Mouse (Mus musculus): ENCODE results near the gene Csnk1d. TPM values are rescaled to one million over a fixed set of nuclear protein-coding genes. Genes with fewer than 3 reads are reported as not detected.
A peak's percentile ranks its signal among the peaks of the same experiment; 100 is the strongest.

Gene Csnk1d
- polyA plus RNA-seq (2012; ENCODE audit: insufficient read depth, insufficient read length, missing spikeins), result 80.3 and 87.4 TPM in 2 replicates

- Histone ChIP-seq H3K27ac (ENCODE audit: insufficient read depth, low read depth, low read length) (peak within 1 kb of the TSS; percentile 82), H3K4me1 (ENCODE audit: control insufficient read depth, insufficient read depth, low read length) (peaks cover 23% of the 10 kb centered on the region), H3K4me3 (ENCODE audit: insufficient read depth, low read length) (peak within 1 kb of the TSS; percentile 85)
- TF ChIP-seq CTCF (IDR thresholded peaks at IDR 0.05; ENCODE audit: low read depth, low read length) (no peak), POLR2A (IDR thresholded peaks at IDR 0.05; ENCODE audit: borderline replicate concordance, low read depth, low read length) (no peak; the same call in 1 of the 2 replicates)
Measured at GRCm38 (mm10) chr11:120990951-120991526, at the start of gene Csnk1d. Gene Csnk1d (minus strand): TSS chr11:120991330.

- H3K4me3 ChIP-seq (ENCODE audit: insufficient read depth, low read length), result no peak within 1 kb of the TSS
- H3K27ac ChIP-seq (ENCODE audit: insufficient read depth, low read depth, low read length), result no peak within 1 kb of the TSS
- H3K4me1 ChIP-seq (ENCODE audit: control insufficient read depth, insufficient read depth, low read length), result no peaks in the 10 kb centered on the region
- TF ChIP-seq POLR2A (IDR thresholded peaks at IDR 0.05; ENCODE audit: borderline replicate concordance, low read depth, low read length) (no peak), CTCF (IDR thresholded peaks at IDR 0.05; ENCODE audit: low read depth, low read length) (no peak)
Measured at GRCm38 (mm10) chr11:121039302-121039701, 48.2 kb upstream of the Csnk1d start, which contains the start of gene Cd7. Gene Cd7 (minus strand): TSS chr11:121039418.

- Histone ChIP-seq H3K4me3 (ENCODE audit: insufficient read depth, low read length) (no peak overlapping the region), H3K27ac (ENCODE audit: insufficient read depth, low read depth, low read length) (no peak overlapping the region), H3K4me1 (ENCODE audit: control insufficient read depth, insufficient read depth, low read length) (no peaks in the 10 kb centered on the region)
- TF ChIP-seq POLR2A (IDR thresholded peaks at IDR 0.05; ENCODE audit: borderline replicate concordance, low read depth, low read length) (no peak), CTCF (IDR thresholded peaks at IDR 0.05; ENCODE audit: low read depth, low read length) (no peak)
Measured at GRCm38 (mm10) chr11:121038366-121039240, 47.5 kb upstream of the Csnk1d start.

- Histone ChIP-seq H3K27ac (ENCODE audit: insufficient read depth, low read depth, low read length) (no peak overlapping the region), H3K4me3 (ENCODE audit: insufficient read depth, low read length) (no peak overlapping the region), H3K4me1 (ENCODE audit: control insufficient read depth, insufficient read depth, low read length) (no peaks in the 10 kb centered on the region)
- TF ChIP-seq POLR2A (IDR thresholded peaks at IDR 0.05; ENCODE audit: borderline replicate concordance, low read depth, low read length) (no peak), CTCF (IDR thresholded peaks at IDR 0.05; ENCODE audit: low read depth, low read length) (no peak)
Measured at GRCm38 (mm10) chr11:121033118-121033517, 42.0 kb upstream of the Csnk1d start.

GRCm38 (mm10) chr11:121027259-121027658 is 36.1 kb upstream of the Csnk1d start:
- Histone ChIP-seq H3K4me1 (ENCODE audit: control insufficient read depth, insufficient read depth, low read length) (no peaks in the 10 kb centered on the region), H3K4me3 (ENCODE audit: insufficient read depth, low read length) (no peak overlapping the region), H3K27ac (ENCODE audit: insufficient read depth, low read depth, low read length) (no peak overlapping the region)
- TF ChIP-seq POLR2A (IDR thresholded peaks at IDR 0.05; ENCODE audit: borderline replicate concordance, low read depth, low read length), result no peak

GRCm38 (mm10) chr11:121024163-121024562 is 33.0 kb upstream of the Csnk1d start:
- Histone ChIP-seq H3K4me1 (ENCODE audit: control insufficient read depth, insufficient read depth, low read length) (no peaks in the 10 kb centered on the region), H3K27ac (ENCODE audit: insufficient read depth, low read depth, low read length) (no peak overlapping the region), H3K4me3 (ENCODE audit: insufficient read depth, low read length) (no peak overlapping the region)
- no peak for TF ChIP-seq CTCF (IDR thresholded peaks at IDR 0.05; ENCODE audit: low read depth, low read length)
- no peak for TF ChIP-seq POLR2A (IDR thresholded peaks at IDR 0.05; ENCODE audit: borderline replicate concordance, low read depth, low read length)

- TF ChIP-seq POLR2A (IDR thresholded peaks at IDR 0.05; ENCODE audit: borderline replicate concordance, low read depth, low read length) (no peak), CTCF (IDR thresholded peaks at IDR 0.05; ENCODE audit: low read depth, low read length) (no peak)
- Histone ChIP-seq H3K27ac (ENCODE audit: insufficient read depth, low read depth, low read length) (no peak overlapping the region), H3K4me1 (ENCODE audit: control insufficient read depth, insufficient read depth, low read length) (no peaks in the 10 kb centered on the region), H3K4me3 (ENCODE audit: insufficient read depth, low read length) (no peak overlapping the region)
Measured at GRCm38 (mm10) chr11:121019501-121019900, 28.4 kb upstream of the Csnk1d start.

- Histone ChIP-seq H3K4me1 (ENCODE audit: control insufficient read depth, insufficient read depth, low read length) (no peaks in the 10 kb centered on the region), H3K27ac (ENCODE audit: insufficient read depth, low read depth, low read length) (no peak overlapping the region), H3K4me3 (ENCODE audit: insufficient read depth, low read length) (no peak overlapping the region)
- TF ChIP-seq POLR2A (IDR thresholded peaks at IDR 0.05; ENCODE audit: borderline replicate concordance, low read depth, low read length) (no peak), CTCF (IDR thresholded peaks at IDR 0.05; ENCODE audit: low read depth, low read length) (peak; percentile 50)
Measured at GRCm38 (mm10) chr11:121017703-121018102, 26.6 kb upstream of the Csnk1d start.

- Histone ChIP-seq H3K4me3 (ENCODE audit: insufficient read depth, low read length) (no peak overlapping the region), H3K27ac (ENCODE audit: insufficient read depth, low read depth, low read length) (no peak overlapping the region), H3K4me1 (ENCODE audit: control insufficient read depth, insufficient read depth, low read length) (no peaks in the 10 kb centered on the region)
- TF ChIP-seq CTCF (IDR thresholded peaks at IDR 0.05; ENCODE audit: low read depth, low read length), result no peak
- no peak for TF ChIP-seq POLR2A (IDR thresholded peaks at IDR 0.05; ENCODE audit: borderline replicate concordance, low read depth, low read length)
Measured at GRCm38 (mm10) chr11:121015472-121015871, 24.3 kb upstream of the Csnk1d start.

GRCm38 (mm10) chr11:121014896-121015300 is 23.8 kb upstream of the Csnk1d start:
- no peak for TF ChIP-seq POLR2A (IDR thresholded peaks at IDR 0.05; ENCODE audit: borderline replicate concordance, low read depth, low read length)
- no peaks in the 10 kb centered on the region for H3K4me1 ChIP-seq (ENCODE audit: control insufficient read depth, insufficient read depth, low read length)
- H3K27ac ChIP-seq (ENCODE audit: insufficient read depth, low read depth, low read length), result no peak overlapping the region
- peak overlapping the region; percentile 17 for H3K4me3 ChIP-seq (ENCODE audit: insufficient read depth, low read length)
